Mouse (Mus musculus) adrenal gland, postnatal 14 days (tissue): ENCODE data around the gene Supt3. TPM values are rescaled to one million over a fixed set of nuclear protein-coding genes. Genes with fewer than 3 reads are reported as not detected.

Experiments
- DNase-seq: peaks from one replicate; pipeline ENCODE4 v3.0.0; 2021; ENCODE audit warnings: mixed read lengths
- long read RNA-seq, 2 experiments: library from polyadenylated mRNA; stranded (forward); transcript quantifications; one replicate each; pipeline ENCODE4 v2.0.0; 2021
- total RNA-seq: library from RNA; stranded (reverse); gene quantifications from 2 replicates; pipeline ENCODE4 v1.2.3, GENCODE M21; 2021

Supt3 gene
- 20.7 and 22.3 TPM in 2 replicates for total RNA-seq
- long read RNA-seq, experiment 1, transcript Supt3-201 (12 exons, 1,508 nt), result major isoform, 9 of 16 reads
- long read RNA-seq, experiment 1, partial matches to known transcripts, result 1 of 16 reads
- long read RNA-seq, experiment 1, other reads (novel, unspliced or antisense), result 6 of 16 reads
- long read RNA-seq, experiment 2, transcript Supt3-201 (12 exons, 1,508 nt), result major isoform, 8 of 11 reads
- long read RNA-seq, experiment 2, partial matches to known transcripts, result 0 of 11 reads
- long read RNA-seq, experiment 2, other reads (novel, unspliced or antisense), result 3 of 11 reads

- peak; percentile 98 for DNase-seq
Observed at GRCm38 (mm10) chr17:44776738-44777270, at the start of gene Supt3. Gene Supt3, plus strand, starts transcription at chr17:44777152.

GRCm38 (mm10) chr17:44727675-44728074 lies 49.3 kb upstream of the Supt3 start:
- no peak for DNase-seq

GRCm38 (mm10) chr17:44728464-44728863 lies 48.5 kb upstream of the Supt3 start:
- no peak for DNase-seq

GRCm38 (mm10) chr17:44733544-44734310 lies 43.2 kb upstream of the Supt3 start:
- DNase-seq, result peak; percentile 10

GRCm38 (mm10) chr17:44734501-44735222 lies 42.3 kb upstream of the Supt3 start:
- peak; percentile 75 for DNase-seq

- no peak for DNase-seq
Observed at GRCm38 (mm10) chr17:44735223-44735990, 41.5 kb upstream of the Supt3 start.

GRCm38 (mm10) chr17:44735991-44736561 lies 40.9 kb upstream of the Supt3 start:
- DNase-seq, result peak; percentile 82

- DNase-seq, result peak; percentile 24
Observed at GRCm38 (mm10) chr17:44737275-44738120, 39.5 kb upstream of the Supt3 start.

GRCm38 (mm10) chr17:44738121-44738637 lies 38.8 kb upstream of the Supt3 start:
- DNase-seq, result peak; percentile 10

GRCm38 (mm10) chr17:44742246-44742645 lies 34.7 kb upstream of the Supt3 start:
- no peak for DNase-seq

GRCm38 (mm10) chr17:44743780-44744179 lies 33.2 kb upstream of the Supt3 start:
- DNase-seq, result no peak

GRCm38 (mm10) chr17:44745378-44745777 lies 31.6 kb upstream of the Supt3 start:
- DNase-seq, result no peak

- no peak for DNase-seq
Observed at GRCm38 (mm10) chr17:44766318-44766717, 10.6 kb upstream of the Supt3 start.

- no peak for DNase-seq
Observed at GRCm38 (mm10) chr17:44766975-44767374, 10.0 kb upstream of the Supt3 start.

- no peak for DNase-seq
Observed at GRCm38 (mm10) chr17:44767375-44767774, 9.6 kb upstream of the Supt3 start.

- no peak for DNase-seq
Observed at GRCm38 (mm10) chr17:44768522-44768921, 8.4 kb upstream of the Supt3 start.

GRCm38 (mm10) chr17:44770871-44771270 lies 6.1 kb upstream of the Supt3 start:
- DNase-seq, result no peak

- no peak for DNase-seq
Observed at GRCm38 (mm10) chr17:44772576-44772975, 4.4 kb upstream of the Supt3 start.

GRCm38 (mm10) chr17:44777337-44777804 lies 419 bp downstream of the Supt3 start:
- peak; percentile 85 for DNase-seq

GRCm38 (mm10) chr17:44778141-44778540 lies 1.2 kb downstream of the Supt3 start:
- DNase-seq, result no peak
